Mouse (Mus musculus) midbrain, embryonic 13.5 days (tissue): ENCODE data around the gene Lpp. TPM values are rescaled to one million over a fixed set of nuclear protein-coding genes. Genes with fewer than 3 reads are reported as not detected.

Experiments used
- ATAC-seq: fragments of 200-750 bp; cut with Nextera tagmentation; 2 replicates; pipeline ENCODE4 v1.8.0; 2017; ENCODE audit warnings: mild to moderate bottlenecking, moderate TSS enrichment, moderate library complexity
- H3K27ac ChIP-seq: fragments of 300-500 bp; sonication (generic); 2 replicates; pipeline ENCODE4 v1.5.1; 2015; ENCODE audit warnings: inconsistent platforms, mild to moderate bottlenecking, moderate library complexity
- H3K27me3 ChIP-seq: fragments of 300-500 bp; sonication (generic); 2 replicates; pipeline ENCODE4 v1.6.1; 2015; ENCODE audit warnings: mild to moderate bottlenecking, inconsistent platforms
- H3K36me3 ChIP-seq: fragments of 300-500 bp; sonication (generic); 2 replicates; pipeline ENCODE4 v1.6.1; 2015; ENCODE audit warnings: mild to moderate bottlenecking, inconsistent platforms
- H3K4me1 ChIP-seq: fragments of 300-500 bp; sonication (generic); replicated peaks from 2 replicates; pipeline ENCODE4 v1.6.1; 2015; ENCODE audit warnings: inconsistent platforms
- H3K4me2 ChIP-seq: fragments of 300-500 bp; sonication (generic); replicated peaks from 2 replicates; pipeline ENCODE4 v1.6.1; 2015; ENCODE audit warnings: moderate library complexity, mild to moderate bottlenecking, inconsistent platforms
- H3K4me3 ChIP-seq: fragments of 300-500 bp; sonication (generic); replicated peaks from 2 replicates; pipeline ENCODE4 v1.5.1; 2015; ENCODE audit warnings: mild to moderate bottlenecking, inconsistent platforms
- H3K9ac ChIP-seq: fragments of 300-500 bp; sonication (generic); replicated peaks from 2 replicates; pipeline ENCODE4 v1.6.1; 2015; ENCODE audit warnings: mild to moderate bottlenecking, inconsistent platforms
- H3K9me3 ChIP-seq: fragments of 300-500 bp; sonication (generic); 2 replicates; pipeline ENCODE4 v1.6.1; 2016; ENCODE audit warnings: mild to moderate bottlenecking, inconsistent platforms
- WGBS: fragments of 180-500 bp; shearing (Covaris S2); methylation state at CpG from one replicate; pipeline ENCODE4 v1.1.7; 2015; 5-methylcytosine and 5-hydroxymethylcytosine counted together
- polyA plus RNA-seq: library from polyadenylated mRNA; unstranded; fragments of >200 nt; fragmentation: Nextera tagmentation; extraction: Ambion mirVana; gene quantifications from 2 replicates; pipeline ENCODE4 v1.2.1, GENCODE M21; 2015

Lpp gene
- polyA plus RNA-seq, 1 experiment from 2014 or later: 9.0 TPM

- Histone ChIP-seq H3K27ac (no peak overlapping the region), H3K27me3 (no peaks in the 10 kb centered on the region), H3K4me2 (no peak overlapping the region), H3K4me3 (no peak overlapping the region), H3K4me1 (peaks cover 10% of the 10 kb centered on the region; the same call in 1 of the 2 replicates), H3K9ac (no peak overlapping the region), H3K9me3 (no peaks in the 10 kb centered on the region), H3K36me3 (no peaks in the 10 kb centered on the region)
- WGBS: 66% methylated on average over 1 of the region's 1 CpGs
- no peak for ATAC-seq
Observed at GRCm38 (mm10) chr16:24509813-24510166, 116.5 kb downstream of the Lpp start.

- Histone ChIP-seq H3K27ac (no peak overlapping the region), H3K27me3 (no peaks in the 10 kb centered on the region), H3K4me1 (peaks cover 10% of the 10 kb centered on the region; the same call in 1 of the 2 replicates), H3K36me3 (no peaks in the 10 kb centered on the region), H3K9ac (no peak overlapping the region), H3K4me3 (no peak overlapping the region), H3K9me3 (no peaks in the 10 kb centered on the region), H3K4me2 (no peak overlapping the region)
- 94% methylated on average over 4 of the region's 4 CpGs for WGBS
- no peak for ATAC-seq
Observed at GRCm38 (mm10) chr16:24513228-24513627, 119.9 kb downstream of the Lpp start.

GRCm38 (mm10) chr16:24514802-24515727 lies 121.8 kb downstream of the Lpp start:
- H3K27me3 ChIP-seq: no peaks in the 10 kb centered on the region
- no peak overlapping the region for H3K4me2 ChIP-seq
- 0 out of 2 replicates have a peak, but pooled peaks cover under 1% of the 10 kb centered on the region for H3K4me1 ChIP-seq
- H3K36me3 ChIP-seq: no peaks in the 10 kb centered on the region
- no peak for ATAC-seq
- no peak overlapping the region for H3K9ac ChIP-seq
- no peak overlapping the region for H3K27ac ChIP-seq
- H3K9me3 ChIP-seq: no peaks in the 10 kb centered on the region
- H3K4me3 ChIP-seq: no peak overlapping the region
- 93% methylated on average over 11 of the region's 11 CpGs for WGBS

GRCm38 (mm10) chr16:24516993-24517392 lies 123.7 kb downstream of the Lpp start:
- H3K4me2 ChIP-seq: no peak overlapping the region
- no peaks in the 10 kb centered on the region for H3K27me3 ChIP-seq
- 89% methylated on average over 3 of the region's 3 CpGs for WGBS
- H3K27ac ChIP-seq: no peak overlapping the region
- H3K9me3 ChIP-seq: no peaks in the 10 kb centered on the region
- H3K36me3 ChIP-seq: no peaks in the 10 kb centered on the region
- H3K4me1 ChIP-seq: no peaks in the 10 kb centered on the region
- no peak overlapping the region for H3K9ac ChIP-seq
- no peak for ATAC-seq
- H3K4me3 ChIP-seq: no peak overlapping the region

GRCm38 (mm10) chr16:24517501-24518042 lies 124.3 kb downstream of the Lpp start:
- H3K27me3 ChIP-seq: no peaks in the 10 kb centered on the region
- H3K4me3 ChIP-seq: no peak overlapping the region
- no peak for ATAC-seq
- H3K4me1 ChIP-seq: no peaks in the 10 kb centered on the region
- no peaks in the 10 kb centered on the region for H3K9me3 ChIP-seq
- no peak overlapping the region for H3K27ac ChIP-seq
- WGBS: 64% methylated on average over 9 of the region's 9 CpGs
- no peaks in the 10 kb centered on the region for H3K36me3 ChIP-seq
- H3K4me2 ChIP-seq: no peak overlapping the region
- no peak overlapping the region for H3K9ac ChIP-seq

GRCm38 (mm10) chr16:24518785-24519184 lies 125.5 kb downstream of the Lpp start:
- Histone ChIP-seq H3K4me3 (no peak overlapping the region), H3K9ac (no peak overlapping the region), H3K27me3 (no peaks in the 10 kb centered on the region), H3K4me2 (no peak overlapping the region), H3K36me3 (no peaks in the 10 kb centered on the region), H3K4me1 (no peaks in the 10 kb centered on the region), H3K27ac (no peak overlapping the region), H3K9me3 (no peaks in the 10 kb centered on the region)
- 86% methylated on average over 7 of the region's 7 CpGs for WGBS
- no peak for ATAC-seq

- Histone ChIP-seq H3K4me3 (no peak overlapping the region), H3K36me3 (no peaks in the 10 kb centered on the region), H3K27ac (no peak overlapping the region), H3K4me1 (no peaks in the 10 kb centered on the region), H3K27me3 (no peaks in the 10 kb centered on the region), H3K9ac (no peak overlapping the region), H3K9me3 (no peaks in the 10 kb centered on the region), H3K4me2 (no peak overlapping the region)
- WGBS: 94% methylated on average over 7 of the region's 7 CpGs
- no peak for ATAC-seq
Observed at GRCm38 (mm10) chr16:24527219-24527618, 133.9 kb downstream of the Lpp start.

GRCm38 (mm10) chr16:24531681-24532080 lies 138.4 kb downstream of the Lpp start:
- no peak overlapping the region for H3K4me3 ChIP-seq

GRCm38 (mm10) chr16:24535221-24535620 lies 141.9 kb downstream of the Lpp start:
- Histone ChIP-seq H3K4me1 (no peaks in the 10 kb centered on the region), H3K4me2 (no peak overlapping the region), H3K9me3 (no peaks in the 10 kb centered on the region), H3K4me3 (no peak overlapping the region), H3K36me3 (no peaks in the 10 kb centered on the region), H3K27ac (no peak overlapping the region), H3K27me3 (no peaks in the 10 kb centered on the region), H3K9ac (no peak overlapping the region)
- 91% methylated on average over 6 of the region's 6 CpGs for WGBS
- no peak for ATAC-seq

More at GRCm38 (mm10) chr16:24531681-24532080, 138.4 kb downstream of the Lpp start:
- Histone ChIP-seq H3K4me1 (no peaks in the 10 kb centered on the region), H3K36me3 (no peaks in the 10 kb centered on the region), H3K27ac (no peak overlapping the region), H3K4me2 (no peak overlapping the region), H3K9me3 (no peaks in the 10 kb centered on the region), H3K9ac (no peak overlapping the region), H3K27me3 (no peaks in the 10 kb centered on the region)
- no peak for ATAC-seq
- 90% methylated on average over 2 of the region's 2 CpGs for WGBS

- no peak for ATAC-seq
- no peaks in the 10 kb centered on the region for H3K4me1 ChIP-seq
- WGBS: 84% methylated on average over 7 of the region's 7 CpGs
- no peaks in the 10 kb centered on the region for H3K27me3 ChIP-seq
- no peak overlapping the region for H3K9ac ChIP-seq
- no peaks in the 10 kb centered on the region for H3K9me3 ChIP-seq
- H3K4me2 ChIP-seq: no peak overlapping the region
- no peaks in the 10 kb centered on the region for H3K36me3 ChIP-seq
- no peak overlapping the region for H3K4me3 ChIP-seq
- H3K27ac ChIP-seq: no peak overlapping the region
Observed at GRCm38 (mm10) chr16:24536261-24536660, 143.0 kb downstream of the Lpp start.

GRCm38 (mm10) chr16:24539003-24539402 lies 145.7 kb downstream of the Lpp start:
- no peaks in the 10 kb centered on the region for H3K27me3 ChIP-seq
- H3K9me3 ChIP-seq: no peaks in the 10 kb centered on the region
- H3K4me1 ChIP-seq: no peaks in the 10 kb centered on the region
- WGBS: 89% methylated on average over 4 of the region's 4 CpGs
- H3K27ac ChIP-seq: no peak overlapping the region
- H3K4me3 ChIP-seq: no peak overlapping the region
- H3K36me3 ChIP-seq: no peaks in the 10 kb centered on the region
- no peak overlapping the region for H3K4me2 ChIP-seq
- no peak overlapping the region for H3K9ac ChIP-seq
- ATAC-seq: no peak

GRCm38 (mm10) chr16:24542864-24543263 lies 149.6 kb downstream of the Lpp start:
- H3K36me3 ChIP-seq: no peaks in the 10 kb centered on the region
- no peaks in the 10 kb centered on the region for H3K9me3 ChIP-seq
- H3K27ac ChIP-seq: no peak overlapping the region
- no peaks in the 10 kb centered on the region for H3K4me1 ChIP-seq
- no peak overlapping the region for H3K9ac ChIP-seq
- WGBS: 91% methylated on average over 7 of the region's 7 CpGs
- H3K4me2 ChIP-seq: no peak overlapping the region
- H3K27me3 ChIP-seq: no peaks in the 10 kb centered on the region
- no peak for ATAC-seq
- no peak overlapping the region for H3K4me3 ChIP-seq
